Mouse (Mus musculus): Measurements from ENCODE around the gene Lrba.
A peak's percentile ranks its signal among the peaks of the same experiment; 100 is the strongest.

Lrba gene

GRCm38 (mm10) chr3:86518506-86519109, 294.1 kb downstream of the Lrba start:
- no peak for DNase-seq (ENCODE audit: low spot score)

GRCm38 (mm10) chr3:86522880-86523505, 298.5 kb downstream of the Lrba start:
- DNase-seq (ENCODE audit: low spot score) = no peak

GRCm38 (mm10) chr3:86531531-86532269, 307.2 kb downstream of the Lrba start:
- DNase-seq (ENCODE audit: low spot score) = no peak

- DNase-seq (ENCODE audit: low spot score) = no peak
These were observed 312.3 kb downstream of the Lrba start for GRCm38 (mm10) chr3:86536751-86537150.

- DNase-seq (ENCODE audit: low spot score) = peak; percentile 63
These were observed 314.4 kb downstream of the Lrba start for GRCm38 (mm10) chr3:86538645-86539554.

- DNase-seq (ENCODE audit: low spot score) = peak; percentile 67
These were observed 315.2 kb downstream of the Lrba start for GRCm38 (mm10) chr3:86539555-86540168.

GRCm38 (mm10) chr3:86541074-86541614, 316.7 kb downstream of the Lrba start:
- DNase-seq (ENCODE audit: low spot score) = peak; percentile 54

GRCm38 (mm10) chr3:86541863-86542397, 317.4 kb downstream of the Lrba start:
- peak; percentile 47 for DNase-seq (ENCODE audit: low spot score)

- DNase-seq (ENCODE audit: low spot score) = peak; percentile 85
These were observed 320.3 kb downstream of the Lrba start for GRCm38 (mm10) chr3:86544785-86545184.

GRCm38 (mm10) chr3:86545945-86546344, 321.5 kb downstream of the Lrba start:
- peak; percentile 58 for DNase-seq (ENCODE audit: low spot score)

- DNase-seq (ENCODE audit: low spot score) = peak; percentile 69
These were observed 322.2 kb downstream of the Lrba start for GRCm38 (mm10) chr3:86546471-86547250.

- DNase-seq (ENCODE audit: low spot score) = peak; percentile 64
These were observed 322.8 kb downstream of the Lrba start for GRCm38 (mm10) chr3:86547251-86547791.

- DNase-seq (ENCODE audit: low spot score) = peak; percentile 89
These were observed 323.9 kb downstream of the Lrba start, which contains the start of gene Mab21l2 for GRCm38 (mm10) chr3:86548091-86549015. Gene Mab21l2 (minus strand): TSS chr3:86548629.

- peak; percentile 77 for DNase-seq (ENCODE audit: low spot score)
These were observed 326.0 kb downstream of the Lrba start for GRCm38 (mm10) chr3:86550301-86551010.

- peak; percentile 74 for DNase-seq (ENCODE audit: low spot score)
These were observed 326.7 kb downstream of the Lrba start for GRCm38 (mm10) chr3:86551011-86551728.

- DNase-seq (ENCODE audit: low spot score) = peak; percentile 65
These were observed 327.7 kb downstream of the Lrba start for GRCm38 (mm10) chr3:86552170-86552569.

GRCm38 (mm10) chr3:86558976-86559375, 334.5 kb downstream of the Lrba start:
- peak; percentile 74 for DNase-seq (ENCODE audit: low spot score)

Data from retina, embryonic 14.5 days (tissue).